Mouse (Mus musculus) MEL (cell line): ENCODE measurements around the gene Oasl1.

ENCODE experiments used
- CTCF ChIP-seq, 3 experiments: IDR thresholded peaks in 2 of 3; conservative IDR thresholded peaks in 1 of 3; 2 replicates each; pipeline ENCODE4 v1.5.1; 2011 to 2012; ENCODE audit warnings: low read length in 3 of 3, low read depth in 2 of 3, mild to moderate bottlenecking in 2 of 3, improper control_type of control experiment in 1 of 3, inconsistent platforms in 1 of 3, mixed read lengths in 1 of 3, moderate library complexity in 1 of 3; ENCODE audit not compliant: control insufficient read depth in 1 of 3, insufficient read depth in 1 of 3, poor library complexity in 1 of 3, severe bottlenecking in 1 of 3
- EP300 ChIP-seq, 2 experiments: IDR thresholded peaks; 2 replicates each; pipeline ENCODE4 v1.6.1; 2011; ENCODE audit warnings: improper control_type of control experiment in 2 of 2, low read length in 2 of 2, low read depth in 1 of 2, mild to moderate bottlenecking in 1 of 2
- MAX ChIP-seq: IDR thresholded peaks from 2 replicates; pipeline ENCODE4 v1.6.1; 2011; ENCODE audit warnings: low read length, improper control_type of control experiment
- POLR2A ChIP-seq, 2 experiments: IDR thresholded peaks; 2 replicates each; pipeline ENCODE4 v1.6.1; 2011 to 2012; ENCODE audit warnings: low read length in 2 of 2, mild to moderate bottlenecking in 2 of 2, control low read depth in 1 of 2, improper control_type of control experiment in 1 of 2, low read depth in 1 of 2, moderate library complexity in 1 of 2; ENCODE audit not compliant: control insufficient read depth in 1 of 2, insufficient read depth in 1 of 2, poor library complexity in 1 of 2
- RCOR1 ChIP-seq: IDR thresholded peaks from 2 replicates; pipeline ENCODE4 v1.6.1; 2012; ENCODE audit warnings: low read depth, mild to moderate bottlenecking, inconsistent platforms, low read length, improper control_type of control experiment
- TCF12 ChIP-seq: IDR thresholded peaks from 2 replicates; pipeline ENCODE4 v1.6.1; 2014; ENCODE audit warnings: low read depth, mild to moderate bottlenecking, inconsistent platforms, low read length, improper control_type of control experiment, moderate library complexity
- ZNF384 ChIP-seq: IDR thresholded peaks from 2 replicates; pipeline ENCODE4 v1.6.1; 2012; ENCODE audit warnings: low read depth, mild to moderate bottlenecking, inconsistent platforms, low read length, improper control_type of control experiment

- no peak for TF ChIP-seq MAX
- TF ChIP-seq POLR2A (IDR thresholded peaks at IDR 0.05; ENCODE audit: control insufficient read depth in 1 of 2, insufficient read depth in 1 of 2, low read depth in 1 of 2, low read length in 2 of 2, poor library complexity in 1 of 2), result no peak
- no peak for TF ChIP-seq TCF12
- TF ChIP-seq ZNF384, result no peak
- no peak for TF ChIP-seq CTCF (IDR thresholded peaks at IDR 0.05 in 2 of 3, conservative IDR thresholded peaks at IDR 0.05 in 1 of 3; ENCODE audit: control insufficient read depth in 1 of 3, insufficient read depth in 1 of 3, low read depth in 2 of 3, low read length in 3 of 3, poor library complexity in 1 of 3, severe bottlenecking in 1 of 3)
- no peak for TF ChIP-seq RCOR1
- no peak for TF ChIP-seq EP300 (IDR thresholded peaks at IDR 0.05; ENCODE audit: low read depth in 1 of 2, low read length in 2 of 2)
These were observed 44.7 kb downstream of the Oasl1 start for GRCm38 (mm10) chr5:114967523-114968268.
